Mouse (Mus musculus) lung, embryonic 16.5 days (tissue): ENCODE data around the gene Abi1. TPM values are rescaled to one million over a fixed set of nuclear protein-coding genes. Genes with fewer than 3 reads are reported as not detected.
"Not testable (repeated sequence)": the region's sequence is repeated elsewhere in the genome, so short reads cannot be mapped to it uniquely, and the experiment has no call there.

Experiments used
- ATAC-seq: fragments of 200-750 bp; cut with Nextera tagmentation; 2 replicates; pipeline ENCODE4 v1.8.0; 2017; ENCODE audit warnings: low read depth, mild to moderate bottlenecking, moderate library complexity
- H3K27ac ChIP-seq: fragments of 300-500 bp; sonication (generic); 2 replicates; pipeline ENCODE4 v1.5.1; 2014; ENCODE audit warnings: mild to moderate bottlenecking, control low read depth, low read length
- H3K27me3 ChIP-seq: fragments of 300-500 bp; sonication (generic); 2 replicates; pipeline ENCODE4 v1.6.1; 2014; ENCODE audit warnings: low read depth, low read length, mixed read lengths; ENCODE audit not compliant: control insufficient read depth, insufficient read depth
- H3K36me3 ChIP-seq: fragments of 300-500 bp; sonication (generic); 2 replicates; pipeline ENCODE4 v1.6.1; 2014; ENCODE audit warnings: low read length; ENCODE audit not compliant: control insufficient read depth, insufficient read depth
- H3K4me1 ChIP-seq: fragments of 300-500 bp; sonication (generic); replicated peaks from 2 replicates; pipeline ENCODE4 v1.6.1; 2014; ENCODE audit warnings: low read length, mixed read lengths; ENCODE audit not compliant: control insufficient read depth, insufficient read depth
- H3K4me2 ChIP-seq: fragments of 300-500 bp; sonication (generic); 2 replicates; pipeline ENCODE4 v1.6.1; 2014; ENCODE audit warnings: low read depth, low read length, control low read depth
- H3K4me3 ChIP-seq: fragments of 300-500 bp; sonication (generic); 2 replicates; pipeline ENCODE4 v1.5.1; 2014; ENCODE audit warnings: mild to moderate bottlenecking, low read length, control low read depth
- H3K9ac ChIP-seq: fragments of 300-500 bp; sonication (generic); 2 replicates; pipeline ENCODE4 v1.6.1; 2014; ENCODE audit warnings: low read length, control low read depth
- H3K9me3 ChIP-seq: fragments of 300-500 bp; sonication (generic); 2 replicates; pipeline ENCODE4 v1.6.1; 2016; ENCODE audit warnings: low read length; ENCODE audit not compliant: control insufficient read depth
- WGBS: fragments of 180-500 bp; shearing (Covaris S2); extraction: QIAGEN DNeasy Blood & Tissue Kit; methylation state at CpG from one replicate; pipeline ENCODE4 v1.1.7; 2014; 5-methylcytosine and 5-hydroxymethylcytosine counted together
- polyA plus RNA-seq: library from polyadenylated mRNA; unstranded; fragments of >200 nt; fragmentation: Nextera tagmentation; extraction: Ambion mirVana; gene quantifications from 2 replicates; pipeline ENCODE4 v1.2.1, GENCODE M21; 2015

Abi1 gene
- polyA plus RNA-seq, 1 experiment from 2014 or later = 57.9 TPM

DNA sequence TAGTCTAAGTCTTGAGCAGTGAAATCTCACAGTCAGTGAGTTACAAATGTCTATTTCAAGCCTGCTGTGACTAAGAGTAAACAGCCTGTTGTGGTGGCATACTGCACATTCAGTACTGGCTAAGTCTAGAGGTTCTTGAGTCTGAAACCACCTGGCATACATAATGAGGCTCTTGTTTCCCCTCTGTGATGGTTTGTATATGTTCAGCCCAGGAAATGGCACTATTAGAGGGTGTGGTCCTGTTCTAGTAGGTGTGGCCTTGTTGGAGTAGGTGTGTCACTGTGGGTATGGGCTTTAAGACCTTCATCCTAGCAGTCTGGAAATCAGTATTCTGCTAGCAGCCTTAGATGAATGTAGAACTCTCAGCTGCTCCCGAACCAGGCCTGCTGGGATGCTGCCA, 82.6 kb downstream of the Abi1 start:
- no peak for ATAC-seq
- no peak overlapping the region for H3K4me2 ChIP-seq

DNA sequence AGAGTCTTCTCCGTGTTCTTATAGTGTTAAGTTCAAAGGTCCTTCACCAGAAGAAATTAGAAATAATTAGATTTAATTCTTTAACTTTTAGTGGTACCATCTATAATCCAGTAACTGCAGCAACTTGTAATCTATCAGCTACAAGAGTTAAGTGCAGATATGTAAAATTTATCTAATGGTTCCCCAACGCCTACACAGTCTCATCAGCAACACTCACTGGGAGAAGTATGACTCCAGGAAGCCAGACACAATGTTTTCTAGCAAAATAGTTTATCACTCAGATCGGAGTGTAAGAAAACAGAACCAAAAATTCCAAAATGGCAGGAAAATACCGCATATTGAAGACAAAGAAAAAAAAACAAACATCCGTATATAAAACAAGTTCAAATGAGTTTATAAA, 84.1 kb downstream of the Abi1 start:
- Histone ChIP-seq H3K36me3 (0 out of 2 replicates have a peak, but pooled peaks cover 2% of the 10 kb centered on the region), H3K27ac (no peak overlapping the region), H3K4me1 (no peaks in the 10 kb centered on the region), H3K4me3 (no peak overlapping the region), H3K9ac (no peak overlapping the region), H3K9me3 (no peaks in the 10 kb centered on the region), H3K4me2 (no peak overlapping the region), H3K27me3 (no peaks in the 10 kb centered on the region)
- 79% methylated on average over 5 of the region's 5 CpGs for WGBS
- ATAC-seq = no peak

More for the DNA sequence above, 82.6 kb downstream of the Abi1 start:
- Histone ChIP-seq H3K4me3 (no peak overlapping the region), H3K36me3 (peaks cover 4% of the 10 kb centered on the region; the same call in 1 of the 2 replicates), H3K9ac (no peak overlapping the region), H3K27me3 (no peaks in the 10 kb centered on the region), H3K9me3 (no peaks in the 10 kb centered on the region), H3K4me1 (no peaks in the 10 kb centered on the region), H3K27ac (no peak overlapping the region)
- WGBS = 79% methylated on average over 1 of the region's 1 CpGs

DNA sequence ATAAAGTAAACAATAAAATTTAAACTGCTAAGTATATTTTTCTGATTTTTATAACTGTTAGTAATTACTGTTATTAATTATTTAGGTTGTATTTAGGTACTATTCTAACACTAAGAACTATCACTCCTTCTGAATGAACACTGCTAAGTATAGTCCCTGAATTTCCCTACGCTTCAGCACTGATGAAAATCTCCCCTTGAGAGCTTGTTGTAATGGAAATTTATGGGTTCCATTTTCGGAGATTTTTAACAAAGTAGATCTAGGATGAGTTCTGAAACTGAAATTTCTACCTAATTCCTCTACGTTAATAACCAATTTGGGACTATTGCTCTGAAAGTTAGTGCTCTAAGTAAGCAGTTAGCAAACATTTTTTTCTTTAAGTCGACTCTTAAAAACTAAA, 85.8 kb downstream of the Abi1 start:
- H3K36me3 ChIP-seq = 0 out of 2 replicates have a peak, but pooled peaks cover 2% of the 10 kb centered on the region
- no peak for ATAC-seq
- no peaks in the 10 kb centered on the region for H3K27me3 ChIP-seq
- no peak overlapping the region for H3K4me2 ChIP-seq
- H3K27ac ChIP-seq = no peak overlapping the region
- H3K9me3 ChIP-seq = no peaks in the 10 kb centered on the region
- no peaks in the 10 kb centered on the region for H3K4me1 ChIP-seq
- WGBS = 85% methylated on average over 4 of the region's 4 CpGs
- no peak overlapping the region for H3K9ac ChIP-seq
- H3K4me3 ChIP-seq = no peak overlapping the region

DNA sequence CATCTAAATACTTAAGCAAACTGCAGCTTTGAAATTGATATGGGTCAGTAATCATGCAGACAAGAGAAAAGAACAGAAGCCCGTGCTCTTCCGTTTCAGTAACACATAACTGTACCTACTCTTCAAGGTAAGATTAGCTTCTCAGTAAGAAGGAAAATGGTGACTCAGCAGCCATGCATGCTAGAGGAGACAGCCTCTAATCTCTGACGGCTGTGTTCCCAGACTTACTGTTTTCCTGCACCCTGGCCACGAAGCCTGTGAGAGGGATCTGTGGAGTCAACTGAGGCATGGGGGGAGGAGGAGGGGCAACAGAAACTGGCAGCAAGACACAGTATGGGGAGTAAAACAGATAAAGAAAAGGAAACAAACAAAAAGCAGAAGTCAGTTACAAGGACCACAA, 90.1 kb downstream of the Abi1 start:
- H3K4me1 ChIP-seq = no peaks in the 10 kb centered on the region
- no peaks in the 10 kb centered on the region for H3K36me3 ChIP-seq
- ATAC-seq = no peak
- no peak overlapping the region for H3K4me2 ChIP-seq
- H3K9me3 ChIP-seq = no peaks in the 10 kb centered on the region
- no peak overlapping the region for H3K9ac ChIP-seq
- H3K27me3 ChIP-seq = no peaks in the 10 kb centered on the region
- 46% methylated on average over 4 of the region's 4 CpGs for WGBS
- H3K4me3 ChIP-seq = no peak overlapping the region
- no peak overlapping the region for H3K27ac ChIP-seq

DNA sequence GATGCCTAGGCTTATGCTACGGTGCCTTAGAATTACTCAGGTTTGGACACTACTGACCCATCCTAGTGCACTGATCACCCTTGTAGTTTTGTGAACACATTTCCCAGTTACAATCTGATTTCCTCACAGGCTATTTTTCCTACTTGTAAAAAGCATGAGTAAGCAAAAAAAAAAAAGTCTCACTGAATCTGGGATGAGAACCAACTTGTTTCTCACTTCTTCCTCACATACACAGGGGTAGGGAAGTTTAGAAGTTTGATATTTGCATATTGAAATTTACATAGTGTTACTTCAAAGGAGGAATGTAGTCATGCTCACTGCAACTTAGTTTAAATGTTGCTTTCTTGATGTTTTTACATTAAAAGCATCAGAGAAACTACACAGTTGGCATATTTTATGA, 106.5 kb downstream of the Abi1 start:
- Histone ChIP-seq H3K9ac (no peak overlapping the region), H3K9me3 (no peaks in the 10 kb centered on the region), H3K27ac (no peak overlapping the region), H3K4me1 (no peaks in the 10 kb centered on the region), H3K4me3 (no peak overlapping the region), H3K4me2 (no peak overlapping the region), H3K36me3 (0 out of 2 replicates have a peak, but pooled peaks cover 9% of the 10 kb centered on the region), H3K27me3 (no peaks in the 10 kb centered on the region)
- 88% methylated on average over 1 of the region's 1 CpGs for whole genome bisulfite sequencing
- no peak for ATAC-seq

DNA sequence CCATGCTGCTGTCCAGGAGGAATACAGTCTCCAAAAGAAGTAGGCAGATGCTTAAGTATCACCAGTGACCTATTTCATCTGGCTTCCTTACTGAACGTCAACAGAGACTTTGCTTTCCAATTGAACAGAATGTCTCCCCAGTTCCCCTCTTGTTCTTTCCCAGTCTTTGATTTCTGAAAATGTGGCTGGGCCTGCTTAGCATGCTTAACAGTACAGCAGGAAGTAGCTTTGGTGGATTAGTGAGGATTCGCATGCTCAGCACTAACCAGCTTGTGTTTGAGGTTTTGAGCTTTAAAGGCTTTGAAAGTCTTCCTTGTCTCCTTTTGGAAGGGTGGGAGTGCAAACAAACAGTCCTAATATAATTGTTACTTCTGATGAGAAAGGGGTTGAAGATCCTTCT, 111.8 kb downstream of the Abi1 start:
- Histone ChIP-seq H3K36me3 (0 out of 2 replicates have a peak, but pooled peaks cover 6% of the 10 kb centered on the region), H3K27me3 (no peaks in the 10 kb centered on the region), H3K4me1 (no peaks in the 10 kb centered on the region), H3K9me3 (no peaks in the 10 kb centered on the region), H3K9ac (no peak overlapping the region), H3K4me2 (no peak overlapping the region), H3K27ac (no peak overlapping the region), H3K4me3 (no peak overlapping the region)
- no peak for ATAC-seq
- WGBS = 74% methylated on average over 2 of the region's 2 CpGs

DNA sequence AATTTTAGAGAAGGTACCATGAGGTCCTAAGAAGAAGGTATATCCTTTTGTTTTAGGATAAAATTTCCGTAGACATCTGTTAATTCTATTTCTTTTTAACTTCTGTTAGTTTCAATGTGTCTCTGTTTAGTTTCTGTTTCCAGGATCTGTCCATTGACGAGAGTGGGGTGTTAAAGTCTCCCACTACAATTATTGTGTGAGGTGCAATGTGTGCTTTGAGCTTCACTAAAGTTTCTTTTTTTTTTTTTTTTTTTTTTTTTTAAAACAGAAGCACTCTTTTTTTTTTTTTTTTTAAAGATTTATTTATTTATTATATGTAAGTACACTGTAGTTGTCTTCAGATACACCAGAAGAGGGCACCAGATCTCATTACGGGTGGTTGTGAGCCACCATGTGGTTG, 114.1 kb downstream of the Abi1 start:
- not testable (repeated sequence) for H3K4me3 ChIP-seq, H3K4me2 ChIP-seq, H3K4me1 ChIP-seq, H3K36me3 ChIP-seq, H3K27me3 ChIP-seq, H3K27ac ChIP-seq, H3K9ac ChIP-seq, H3K9me3 ChIP-seq, ATAC-seq
- WGBS = 92% methylated on average over 2 of the region's 3 CpGs

DNA sequence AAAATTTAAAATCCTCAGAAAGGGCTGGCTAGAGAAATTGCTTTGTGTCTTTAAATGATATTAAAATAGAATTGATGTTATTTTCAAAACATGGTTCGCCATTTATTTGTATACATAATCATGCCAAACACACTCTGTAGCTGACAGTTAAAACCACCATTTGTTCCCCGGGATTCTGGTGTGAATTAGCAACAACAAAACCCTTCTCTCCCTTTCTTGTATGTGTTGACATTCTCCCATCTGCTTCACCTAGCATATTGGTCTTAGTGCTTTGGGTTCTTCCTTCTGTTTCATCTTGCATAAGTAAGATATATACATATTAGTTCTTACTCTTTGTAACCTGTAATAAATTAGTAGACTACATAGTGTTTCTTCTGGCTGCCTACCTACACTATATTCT, 121.4 kb downstream of the Abi1 start:
- Histone ChIP-seq H3K4me3 (no peak overlapping the region), H3K36me3 (no peaks in the 10 kb centered on the region; the same call in 1 of the 2 replicates), H3K4me2 (no peak overlapping the region), H3K27me3 (no peaks in the 10 kb centered on the region), H3K9ac (no peak overlapping the region), H3K4me1 (no peaks in the 10 kb centered on the region), H3K9me3 (no peaks in the 10 kb centered on the region), H3K27ac (no peak overlapping the region)
- no peak for ATAC-seq
- WGBS = 83% methylated on average over 2 of the region's 2 CpGs

DNA sequence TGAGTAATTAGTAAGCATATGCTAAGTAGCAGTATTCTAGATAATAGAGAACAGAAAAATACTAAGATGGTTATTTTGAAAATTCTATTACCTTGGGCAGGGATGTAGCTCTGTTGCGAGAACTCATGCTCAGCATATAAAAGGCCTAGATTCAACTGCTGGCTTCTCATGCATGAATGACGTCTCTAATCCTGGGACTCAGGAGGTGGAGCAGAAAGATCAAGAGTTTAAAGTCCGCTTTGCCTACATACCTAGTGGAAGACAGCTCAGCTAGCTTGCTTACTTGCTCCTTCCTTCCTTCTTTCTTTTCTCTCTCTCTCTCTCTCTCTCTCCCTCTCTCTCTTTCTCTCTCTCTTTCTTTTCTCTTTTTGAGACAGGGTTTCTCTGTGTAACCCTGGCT, 125.6 kb downstream of the Abi1 start:
- Histone ChIP-seq H3K36me3 (no peaks in the 10 kb centered on the region; the same call in none of the 2 replicates), H3K4me3 (no peak overlapping the region)
- WGBS = 90% methylated on average over 3 of the region's 3 CpGs

DNA sequence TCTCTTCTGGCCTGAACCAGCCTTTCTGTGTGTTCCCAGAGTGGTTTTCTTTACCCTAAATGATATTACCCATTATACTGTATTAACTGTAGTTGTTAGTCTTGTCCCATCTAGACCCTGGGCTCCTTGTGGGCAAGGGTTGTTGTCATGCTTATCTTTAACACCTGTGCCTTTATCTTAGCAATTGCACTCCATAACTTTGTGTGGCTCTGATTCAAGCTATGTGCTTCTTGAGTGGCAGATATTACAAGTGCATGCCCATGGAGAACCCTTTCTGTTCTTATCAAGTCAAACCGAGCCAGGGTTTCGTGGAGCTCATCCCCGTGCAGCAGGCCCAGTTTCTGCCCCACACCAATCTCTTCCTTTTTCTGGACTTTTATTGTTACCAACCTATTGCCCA, 136.1 kb downstream of the Abi1 start:
- Histone ChIP-seq H3K9me3 (no peaks in the 10 kb centered on the region), H3K9ac (no peak overlapping the region), H3K27me3 (no peaks in the 10 kb centered on the region), H3K27ac (no peak overlapping the region), H3K36me3 (peaks cover 20% of the 10 kb centered on the region), H3K4me2 (no peak overlapping the region), H3K4me1 (no peaks in the 10 kb centered on the region), H3K4me3 (no peak overlapping the region)
- WGBS = 81% methylated on average over 3 of the region's 3 CpGs
- ATAC-seq = no peak

More for the DNA sequence above, 125.6 kb downstream of the Abi1 start:
- ATAC-seq = no peak
- no peak overlapping the region for H3K9ac ChIP-seq
- H3K9me3 ChIP-seq = no peaks in the 10 kb centered on the region
- no peaks in the 10 kb centered on the region for H3K4me1 ChIP-seq
- no peaks in the 10 kb centered on the region for H3K27me3 ChIP-seq
- H3K27ac ChIP-seq = no peak overlapping the region
- no peak overlapping the region for H3K4me2 ChIP-seq
